Mouse (Mus musculus): ENCODE data around the gene Mcoln3.
A peak's percentile ranks its signal among the peaks of the same experiment; 100 is the strongest.

The Mcoln3 gene

DNA sequence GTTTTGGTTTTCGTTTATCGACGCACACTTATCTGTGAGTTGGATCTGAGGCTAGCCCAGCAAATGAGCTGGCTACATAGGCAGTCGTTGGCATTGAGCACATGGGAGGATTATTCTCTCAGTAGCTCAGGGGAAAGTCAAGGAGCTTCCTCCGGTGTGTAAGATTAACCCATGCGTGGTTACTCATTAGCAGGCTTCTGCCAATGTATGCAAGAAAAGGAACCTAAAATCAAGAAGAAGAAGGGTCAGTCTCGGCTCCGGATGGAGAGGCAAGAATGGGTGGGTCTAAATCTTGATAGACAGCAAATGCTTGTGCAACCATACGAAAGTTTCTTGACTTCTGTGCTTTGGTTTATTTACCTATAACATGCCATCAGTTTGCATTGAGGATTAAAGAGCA is 57.0 kb downstream of the Mcoln3 start:
- DNase-seq (ENCODE audit: low spot score): no peak

DNA sequence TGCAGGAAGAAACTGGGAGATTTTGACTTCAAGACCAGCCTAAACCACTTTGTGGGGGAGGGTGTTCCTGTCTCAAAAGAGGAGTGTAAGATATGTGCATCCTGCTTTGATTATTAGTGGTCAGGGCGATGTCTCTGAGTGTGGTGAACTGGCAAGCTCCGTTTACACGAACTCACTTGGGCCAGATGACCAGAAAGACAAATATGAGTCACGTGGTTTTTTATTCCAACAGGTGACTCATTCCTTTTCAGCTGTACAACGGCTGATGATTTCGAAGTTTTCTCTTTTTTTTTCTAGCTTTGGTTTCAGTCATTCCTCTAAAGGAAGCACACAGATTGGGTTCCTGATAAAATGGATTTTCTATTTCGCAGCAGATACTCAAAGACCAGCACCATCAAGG is 60.0 kb downstream of the Mcoln3 start:
- no peak for DNase-seq (ENCODE audit: low spot score)

DNA sequence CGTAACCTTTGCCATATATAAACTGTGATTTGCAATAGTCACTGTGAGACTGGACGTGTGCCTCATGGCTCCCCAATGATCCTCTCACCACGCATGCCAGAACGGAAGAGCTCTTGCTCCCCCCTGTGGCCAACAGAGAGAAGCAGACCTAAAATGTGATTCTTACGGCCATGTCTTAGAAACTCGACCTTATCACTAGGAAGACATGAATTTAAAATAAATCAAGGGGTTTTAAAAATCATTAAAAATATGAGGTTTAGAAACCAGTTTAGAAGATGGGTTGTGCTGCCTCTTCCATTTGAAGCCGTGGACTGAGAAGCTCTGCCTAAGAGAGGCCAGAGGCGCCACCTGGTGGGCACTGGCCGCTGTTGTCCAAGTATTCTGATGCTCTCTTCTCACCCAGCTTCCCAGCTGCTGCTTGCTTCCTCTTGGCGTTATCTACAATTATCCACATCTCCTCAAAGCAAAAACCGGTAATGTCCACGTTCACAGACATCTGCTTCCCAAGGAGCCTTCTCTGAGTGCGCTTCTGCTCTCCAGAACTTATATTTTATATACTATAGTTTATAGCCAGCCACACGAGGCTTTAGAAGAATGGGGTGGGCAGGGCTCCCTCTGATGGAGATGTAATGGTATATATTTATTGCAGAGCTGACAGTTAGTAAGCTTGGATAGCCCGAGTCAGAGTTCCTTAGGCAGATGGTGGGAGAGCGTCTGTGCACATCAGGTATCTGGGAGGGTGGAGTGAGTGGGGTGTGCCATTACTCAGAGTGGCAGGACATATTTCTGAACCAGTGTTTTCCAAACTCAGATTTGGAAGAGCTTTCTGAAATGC is 60.7 kb downstream of the Mcoln3 start:
- DNase-seq (ENCODE audit: low spot score): peak; percentile 67

DNA sequence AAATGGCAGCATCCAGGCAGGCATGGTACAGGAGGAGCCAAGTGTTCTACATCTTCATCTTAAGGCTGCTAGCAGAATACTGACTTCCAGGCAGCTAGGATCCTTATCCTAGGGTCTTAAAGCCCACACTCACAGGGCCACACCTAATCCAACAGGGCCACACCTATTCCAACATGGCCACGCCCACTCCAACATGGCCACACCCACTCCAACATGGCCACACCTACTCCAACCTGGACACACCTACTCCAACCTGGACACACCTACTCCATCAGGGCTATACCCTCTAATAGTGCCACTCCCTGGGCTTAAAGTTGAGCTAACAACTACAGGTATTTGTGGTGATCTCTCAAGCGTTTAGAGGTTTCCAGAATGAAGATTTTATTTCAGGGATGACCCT is 63.1 kb downstream of the Mcoln3 start:
- peak; percentile 8 for DNase-seq (ENCODE audit: low spot score)

- DNase-seq (ENCODE audit: low spot score): peak; percentile 18
Measured at GRCm38 (mm10) chr3:146180986-146181385, 63.7 kb downstream of the Mcoln3 start.

DNA sequence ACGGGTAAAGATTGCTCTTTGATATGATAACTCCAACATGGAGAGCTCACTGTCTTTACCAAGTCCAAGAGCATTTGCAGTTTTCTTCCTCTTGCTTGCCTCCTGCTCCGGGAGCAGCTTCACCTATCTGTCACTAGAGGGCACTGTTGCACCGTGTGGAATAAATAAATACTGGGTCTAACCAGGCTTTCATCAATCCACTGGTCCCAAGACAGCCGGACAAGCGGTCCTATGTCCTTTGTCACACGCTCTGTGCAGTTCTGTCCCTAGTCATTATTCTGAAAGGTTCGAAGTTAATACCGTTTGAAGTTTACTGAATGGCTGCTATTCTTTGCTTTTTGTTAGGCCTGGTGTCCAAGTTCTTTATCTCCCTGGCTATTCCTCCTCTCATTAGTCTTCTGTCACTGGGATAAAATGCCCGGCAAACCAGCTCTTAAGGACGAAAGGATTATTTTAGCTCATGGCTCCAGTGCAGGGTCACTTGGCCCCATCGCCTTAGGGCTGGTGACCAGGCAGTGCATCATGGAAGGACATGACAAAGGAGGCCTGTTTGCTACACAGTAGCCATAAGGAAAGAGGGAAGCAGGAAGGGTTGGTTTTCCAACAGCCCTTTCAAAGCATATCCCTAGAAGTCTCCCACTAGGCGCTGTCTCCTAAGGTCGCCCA is 67.9 kb downstream of the Mcoln3 start:
- DNase-seq (ENCODE audit: low spot score): peak; percentile 41

GRCm38 (mm10) chr3:146186033-146186432 is 68.8 kb downstream of the Mcoln3 start:
- no peak for DNase-seq (ENCODE audit: low spot score)

DNA sequence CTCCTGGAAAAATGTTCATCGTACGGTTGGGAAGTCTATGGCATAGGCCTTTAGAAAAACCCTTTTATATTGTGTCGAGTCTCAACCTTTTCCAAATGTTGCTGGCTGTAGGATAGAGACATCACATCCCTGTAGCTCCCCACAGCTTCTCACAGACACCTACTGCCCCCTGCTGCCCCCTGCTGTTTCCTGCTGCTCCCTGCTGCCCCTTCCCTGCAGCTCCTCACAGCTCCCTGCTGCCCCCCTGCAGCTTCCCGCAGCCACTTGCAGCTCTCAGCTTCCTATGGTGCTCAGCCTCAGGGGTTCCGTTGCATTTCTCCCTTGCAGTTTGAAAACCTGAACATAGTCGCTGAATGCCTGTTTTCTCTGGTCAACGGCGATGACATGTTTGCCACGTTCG is 72.7 kb downstream of the Mcoln3 start:
- no peak for DNase-seq (ENCODE audit: low spot score)

Data from c-Kit-positive CD71-positive TER-119-positive erythroid progenitor cells, embryonic 14.5 days (primary cell).